Mouse (Mus musculus) fat pad, adult 2 months (tissue): ENCODE measurements around the gene Yipf7.

Source experiments
- DNase-seq: peaks from one replicate; pipeline ENCODE4 v3.0.0-alpha.2; 2011; ENCODE audit warnings: low read depth, low spot score; ENCODE audit errors: extremely low read depth

Yipf7 gene

GRCm38 (mm10) chr5:69542489-69542888 lies at the start of gene Yipf7:
TSS of gene Yipf7 (minus strand) at chr5:69542648.
- DNase-seq, result no peak

- DNase-seq, result peak; percentile 21
Observed at GRCm38 (mm10) chr5:69591640-69592461, 49.4 kb upstream of the Yipf7 start, which contains the start of gene Gnpda2. TSS of gene Gnpda2 (minus strand) at chr5:69592340.

- DNase-seq, result no peak
Observed at GRCm38 (mm10) chr5:69557404-69557935, 15.0 kb upstream of the Yipf7 start.

GRCm38 (mm10) chr5:69556628-69557403 lies 14.4 kb upstream of the Yipf7 start, which contains the start of gene Guf1:
TSS of gene Guf1 (plus strand) at chr5:69556923.
- no peak for DNase-seq

GRCm38 (mm10) chr5:69541680-69542079 lies 768 bp downstream of the Yipf7 start:
- no peak for DNase-seq

GRCm38 (mm10) chr5:69523944-69524343 lies 18.5 kb downstream of the Yipf7 start:
- no peak for DNase-seq

- DNase-seq, result no peak
Observed at GRCm38 (mm10) chr5:69522064-69522463, 20.4 kb downstream of the Yipf7 start.

GRCm38 (mm10) chr5:69520661-69521278 lies 21.7 kb downstream of the Yipf7 start:
- DNase-seq, result no peak

GRCm38 (mm10) chr5:69512203-69512602 lies 30.2 kb downstream of the Yipf7 start:
- no peak for DNase-seq

- no peak for DNase-seq
Observed at GRCm38 (mm10) chr5:69511631-69512030, 30.8 kb downstream of the Yipf7 start.

GRCm38 (mm10) chr5:69507045-69507444 lies 35.4 kb downstream of the Yipf7 start:
- no peak for DNase-seq

GRCm38 (mm10) chr5:69489046-69489445 lies 53.4 kb downstream of the Yipf7 start:
- no peak for DNase-seq

- DNase-seq, result no peak
Observed at GRCm38 (mm10) chr5:69467520-69467919, 74.9 kb downstream of the Yipf7 start.
